Mouse (Mus musculus): Measurements from ENCODE around the gene Lztr1.

DNA sequence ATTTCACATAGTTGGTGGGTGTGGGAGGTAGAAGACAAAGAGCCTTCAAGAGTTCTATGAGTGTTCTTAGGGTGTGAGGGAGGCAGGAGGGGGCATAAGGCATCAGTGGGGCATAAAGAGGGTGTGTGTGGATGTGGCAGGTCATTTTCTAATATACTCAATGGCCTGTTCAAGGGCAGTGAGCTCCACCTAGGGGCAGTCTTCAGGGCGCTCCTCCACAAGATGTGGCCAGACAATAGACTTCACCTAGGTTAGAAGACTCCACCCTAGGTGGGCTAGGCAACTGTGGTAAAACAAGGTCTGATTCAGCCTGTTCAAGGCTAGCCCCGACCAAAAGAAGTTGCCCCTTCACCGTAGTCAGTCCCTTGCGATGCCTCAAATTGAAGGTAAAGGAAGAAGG lies 23.8 kb downstream of the Lztr1 start:
- TF ChIP-seq POLR2A (IDR thresholded peaks at IDR 0.05; ENCODE audit: insufficient read depth, low read depth, low read length) (no peak), CTCF (IDR thresholded peaks at IDR 0.05) (peak; percentile 47), EP300 (IDR thresholded peaks at IDR 0.05; ENCODE audit: insufficient read depth, low read depth, low read length) (no peak)
